Mouse (Mus musculus): ENCODE measurements around the gene Gas1. TPM values are rescaled to one million over a fixed set of nuclear protein-coding genes. Genes with fewer than 3 reads are reported as not detected.

Gene Gas1
- 52.6 and 63.2 TPM in 2 replicates for polyA plus RNA-seq (2012; rRNA removed)

GRCm38 (mm10) chr13:60177106-60177796 lies at the start of gene Gas1:
TSS of gene Gas1 (minus strand) at chr13:60177365.

Data from central nervous system, embryonic 14 days (tissue).